Mouse (Mus musculus) MEL (cell line): ENCODE results near the gene Gns.

Source experiments
- EP300 ChIP-seq, 2 experiments: IDR thresholded peaks; 2 replicates each; pipeline ENCODE4 v1.6.1; 2011; ENCODE audit warnings: improper control_type of control experiment in 2 of 2, low read length in 2 of 2, low read depth in 1 of 2, mild to moderate bottlenecking in 1 of 2
- RAD21 ChIP-seq: IDR thresholded peaks from 2 replicates; pipeline ENCODE4 v1.6.1; 2011; ENCODE audit warnings: mild to moderate bottlenecking, low read depth, low read length, improper control_type of control experiment
- TCF12 ChIP-seq: IDR thresholded peaks from 2 replicates; pipeline ENCODE4 v1.6.1; 2014; ENCODE audit warnings: low read depth, mild to moderate bottlenecking, inconsistent platforms, low read length, improper control_type of control experiment, moderate library complexity

DNA sequence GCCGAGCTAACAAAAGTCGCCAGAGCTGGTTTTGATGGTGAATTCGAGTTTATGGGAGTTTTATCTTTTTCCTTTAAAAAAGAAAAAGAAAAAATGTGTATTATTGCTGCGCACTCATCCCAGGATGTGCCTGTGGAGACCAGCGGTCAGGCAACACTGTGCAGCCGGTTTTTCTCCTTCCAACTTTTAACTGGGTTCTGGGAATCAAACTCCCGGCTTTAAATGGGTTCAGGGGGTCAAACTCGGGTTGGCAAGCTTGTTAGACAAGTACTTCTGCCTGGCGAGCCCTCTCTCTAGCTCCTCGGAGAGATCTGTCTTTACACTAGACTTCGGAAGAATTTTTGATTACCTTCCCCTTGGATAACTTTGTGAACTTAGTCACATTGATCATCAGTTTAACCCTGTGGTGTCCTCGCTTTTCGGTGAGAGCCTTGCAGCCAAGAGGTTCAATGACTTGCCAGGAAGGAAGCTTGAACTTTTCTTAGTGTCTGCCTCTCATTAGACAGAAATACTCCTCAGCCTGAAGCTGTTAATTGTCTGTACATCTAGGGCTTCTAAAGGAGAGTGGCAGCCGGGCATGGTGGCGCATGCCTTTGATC lies 13.1 kb upstream of the Gns start:
- no peak for TF ChIP-seq RAD21
- TF ChIP-seq TCF12: no peak
- TF ChIP-seq EP300 (IDR thresholded peaks at IDR 0.05; ENCODE audit: low read depth in 1 of 2, low read length in 2 of 2): no peak
